Mouse (Mus musculus) heart, adult 10 weeks (tissue): ENCODE measurements around the gene Olfr483. TPM values are rescaled to one million over a fixed set of nuclear protein-coding genes. Genes with fewer than 3 reads are reported as not detected.

Experiments
- polyA plus RNA-seq: library from polyadenylated mRNA; stranded (reverse); fragments of 350-450 nt; fragmentation: Illumina TruSeq; extraction: RNeasy Lipid Tissue Mini Kit (QIAGEN cat#74804); gene quantifications from one replicate; pipeline ENCODE4 v1.2.3, GENCODE M21; 2014; ENCODE audit warnings: low read depth, low replicate concordance

The Olfr483 gene
- polyA plus RNA-seq, result not detected

GRCm38 (mm10) chr7:108100549-108100948 is at the start of gene Olfr483:
Olfr483 (plus strand) TSS chr7:108100849.

GRCm38 (mm10) chr7:108067246-108067645 is 33.4 kb upstream of the Olfr483 start, which contains the start of gene Olfr480:
Olfr480 (minus strand) TSS chr7:108067346.

GRCm38 (mm10) chr7:108079555-108079954 is 21.1 kb upstream of the Olfr483 start, which contains the start of gene Olfr481:
Olfr481 (plus strand) TSS chr7:108079855.

GRCm38 (mm10) chr7:108097486-108097885 is 3.2 kb upstream of the Olfr483 start, which contains the start of gene Olfr482:
Olfr482 (minus strand) TSS chr7:108097586.

GRCm38 (mm10) chr7:108127349-108127748 is 26.7 kb downstream of the Olfr483 start, which contains the start of gene Olfr484:
Olfr484 (minus strand) TSS chr7:108127449.

Other genes starting within 250 kb of the Olfr483 start
- gene Olfr472, start 202.9 kb upstream of the Olfr483 start, polyA plus RNA-seq, result not detected
- not detected for gene Olfr473, start 170.4 kb upstream of the Olfr483 start, polyA plus RNA-seq
- not detected for gene Olfr474, start 146.2 kb upstream of the Olfr483 start, polyA plus RNA-seq
- not detected for gene Olfr476, start 136.0 kb upstream of the Olfr483 start, polyA plus RNA-seq
- not detected for gene Olfr477, start 114.2 kb upstream of the Olfr483 start, polyA plus RNA-seq
- gene Olfr478, start 66.9 kb upstream of the Olfr483 start, polyA plus RNA-seq, result not detected
- gene Olfr479, start 50.2 kb upstream of the Olfr483 start, polyA plus RNA-seq, result not detected
- not detected for gene Olfr480, start 33.5 kb upstream of the Olfr483 start, polyA plus RNA-seq
- not detected for gene Olfr481, start 21.0 kb upstream of the Olfr483 start, polyA plus RNA-seq
- gene Olfr482, start 3.3 kb upstream of the Olfr483 start, polyA plus RNA-seq, result not detected
- not detected for gene Olfr484, start 26.6 kb downstream of the Olfr483 start, polyA plus RNA-seq
- not detected for gene Olfr485, start 59.0 kb downstream of the Olfr483 start, polyA plus RNA-seq
- gene Olfr486, start 71.9 kb downstream of the Olfr483 start, polyA plus RNA-seq, result not detected
- not detected for gene Olfr487, start 113.8 kb downstream of the Olfr483 start, polyA plus RNA-seq
- gene Olfr488, start 157.5 kb downstream of the Olfr483 start, polyA plus RNA-seq, result not detected
- not detected for gene Olfr490, start 188.1 kb downstream of the Olfr483 start, polyA plus RNA-seq
- gene Olfr491, start 212.6 kb downstream of the Olfr483 start, polyA plus RNA-seq, result not detected
- not detected for gene Olfr492, start 222.8 kb downstream of the Olfr483 start, polyA plus RNA-seq
- gene Olfr493, start 246.1 kb downstream of the Olfr483 start, polyA plus RNA-seq, result not detected